Mouse (Mus musculus) hindbrain, embryonic 12.5 days (tissue): ENCODE data around the gene Slc4a8. TPM values are rescaled to one million over a fixed set of nuclear protein-coding genes. Genes with fewer than 3 reads are reported as not detected.
"Not testable (repeated sequence)": the region's sequence is repeated elsewhere in the genome, so short reads cannot be mapped to it uniquely, and the experiment has no call there.

Source experiments
- ATAC-seq: fragments of 200-750 bp; cut with Nextera tagmentation; 2 replicates; pipeline ENCODE4 v1.8.0; 2017; ENCODE audit warnings: moderate TSS enrichment; ENCODE audit not compliant: low FRiP score
- H3K27ac ChIP-seq: fragments of 300-500 bp; sonication (generic); 2 replicates; pipeline ENCODE4 v1.5.1; 2016; ENCODE audit warnings: mild to moderate bottlenecking
- H3K27me3 ChIP-seq: fragments of 300-500 bp; sonication (generic); 2 replicates; pipeline ENCODE4 v1.6.1; 2016; ENCODE audit warnings: mild to moderate bottlenecking
- H3K36me3 ChIP-seq: fragments of 300-500 bp; sonication (generic); 2 replicates; pipeline ENCODE4 v1.6.1; 2016; ENCODE audit warnings: mild to moderate bottlenecking
- H3K4me1 ChIP-seq: fragments of 300-500 bp; sonication (generic); 2 replicates; pipeline ENCODE4 v1.6.1; 2016
- H3K4me2 ChIP-seq: fragments of 300-500 bp; sonication (generic); replicated peaks from 2 replicates; pipeline ENCODE4 v1.6.1; 2016; ENCODE audit warnings: mild to moderate bottlenecking
- H3K4me3 ChIP-seq: fragments of 300-500 bp; sonication (generic); 2 replicates; pipeline ENCODE4 v1.5.1; 2016; ENCODE audit warnings: mild to moderate bottlenecking
- H3K9ac ChIP-seq: fragments of 300-500 bp; sonication (generic); 2 replicates; pipeline ENCODE4 v1.6.1; 2016; ENCODE audit warnings: mild to moderate bottlenecking, moderate library complexity
- H3K9me3 ChIP-seq: fragments of 300-500 bp; sonication (generic); replicated peaks from 2 replicates; pipeline ENCODE4 v1.6.1; 2016; ENCODE audit warnings: mild to moderate bottlenecking
- WGBS: fragments of 180-500 bp; shearing (Covaris S2); methylation state at CpG from one replicate; pipeline ENCODE4 v1.1.7; 2016; 5-methylcytosine and 5-hydroxymethylcytosine counted together
- polyA plus RNA-seq: library from polyadenylated mRNA; unstranded; fragments of >200 nt; fragmentation: Nextera tagmentation; extraction: Ambion mirVana; gene quantifications from 2 replicates; pipeline ENCODE4 v1.2.1, GENCODE M21; 2016

Gene Slc4a8
- polyA plus RNA-seq, 1 experiment from 2014 or later, result 17.9 TPM

- WGBS, result 78% methylated on average over 4 of the region's 4 CpGs
Measured at GRCm38 (mm10) chr15:100822370-100822769, 60.8 kb downstream of the Slc4a8 start.

GRCm38 (mm10) chr15:100825249-100825856 is 63.8 kb downstream of the Slc4a8 start:
- ATAC-seq, result no peak
- H3K27me3 ChIP-seq, result peaks cover 19% of the 10 kb centered on the region; the same call in 1 of the 2 replicates
- WGBS, result 20% methylated on average over 22 of the region's 26 CpGs
- H3K4me1 ChIP-seq, result peaks cover 9% of the 10 kb centered on the region
- no peaks in the 10 kb centered on the region for H3K36me3 ChIP-seq
- no peaks in the 10 kb centered on the region for H3K9me3 ChIP-seq
- 0 out of 2 replicates have a peak overlapping the region, but pooled peaks have one; percentile 8 for H3K9ac ChIP-seq
- H3K4me2 ChIP-seq, result peak overlapping the region; percentile 42
- H3K27ac ChIP-seq, result no peak overlapping the region
- H3K4me3 ChIP-seq, result peak overlapping the region; percentile 19

More at GRCm38 (mm10) chr15:100822370-100822769, 60.8 kb downstream of the Slc4a8 start:
- not testable (repeated sequence) for H3K4me1 ChIP-seq, H3K4me2 ChIP-seq, ATAC-seq, H3K27ac ChIP-seq, H3K9ac ChIP-seq, H3K9me3 ChIP-seq, H3K4me3 ChIP-seq, H3K36me3 ChIP-seq
- H3K27me3 ChIP-seq, result peaks cover 19% of the 10 kb centered on the region; the same call in 1 of the 2 replicates

- no peak overlapping the region for H3K4me2 ChIP-seq
- peaks cover 9% of the 10 kb centered on the region for H3K4me1 ChIP-seq
- H3K27me3 ChIP-seq, result peaks cover 19% of the 10 kb centered on the region; the same call in 1 of the 2 replicates
- H3K27ac ChIP-seq, result no peak overlapping the region
- no peak overlapping the region for H3K4me3 ChIP-seq
- H3K9me3 ChIP-seq, result no peaks in the 10 kb centered on the region
- no peak overlapping the region for H3K9ac ChIP-seq
- no peak for ATAC-seq
- H3K36me3 ChIP-seq, result no peaks in the 10 kb centered on the region
- WGBS, result 85% methylated on average over 8 of the region's 8 CpGs
Measured at GRCm38 (mm10) chr15:100826076-100826475, 64.5 kb downstream of the Slc4a8 start.

- WGBS, result 83% methylated on average over 9 of the region's 9 CpGs
- ATAC-seq, result no peak
- H3K4me1 ChIP-seq, result peaks cover 12% of the 10 kb centered on the region
- peaks cover 13% of the 10 kb centered on the region; the same call in 1 of the 2 replicates for H3K27me3 ChIP-seq
- H3K9ac ChIP-seq, result no peak overlapping the region
- no peak overlapping the region for H3K4me3 ChIP-seq
- H3K4me2 ChIP-seq, result no peak overlapping the region
- H3K27ac ChIP-seq, result no peak overlapping the region
- H3K9me3 ChIP-seq, result no peaks in the 10 kb centered on the region
- H3K36me3 ChIP-seq, result no peaks in the 10 kb centered on the region
Measured at GRCm38 (mm10) chr15:100829775-100830174, 68.2 kb downstream of the Slc4a8 start.

GRCm38 (mm10) chr15:100830682-100831081 is 69.1 kb downstream of the Slc4a8 start:
- Histone ChIP-seq H3K36me3 (no peaks in the 10 kb centered on the region), H3K4me2 (no peak overlapping the region), H3K4me3 (no peak overlapping the region), H3K9ac (no peak overlapping the region), H3K4me1 (peaks cover 4% of the 10 kb centered on the region), H3K9me3 (no peaks in the 10 kb centered on the region), H3K27ac (no peak overlapping the region), H3K27me3 (peaks cover 4% of the 10 kb centered on the region; the same call in 1 of the 2 replicates)
- no peak for ATAC-seq
- 49% methylated on average over 6 of the region's 6 CpGs for WGBS

- Histone ChIP-seq H3K4me1 (peaks cover 4% of the 10 kb centered on the region), H3K9me3 (no peaks in the 10 kb centered on the region), H3K4me3 (no peak overlapping the region), H3K4me2 (no peak overlapping the region), H3K9ac (no peak overlapping the region), H3K27ac (no peak overlapping the region), H3K36me3 (no peaks in the 10 kb centered on the region), H3K27me3 (no peaks in the 10 kb centered on the region)
- 85% methylated on average over 8 of the region's 8 CpGs for WGBS
- ATAC-seq, result no peak
Measured at GRCm38 (mm10) chr15:100832144-100832543, 70.6 kb downstream of the Slc4a8 start.

GRCm38 (mm10) chr15:100832784-100833183 is 71.2 kb downstream of the Slc4a8 start:
- H3K4me3 ChIP-seq, result no peak overlapping the region
- 31% methylated on average over 7 of the region's 7 CpGs for WGBS
- H3K4me2 ChIP-seq, result no peak overlapping the region
- peaks cover 4% of the 10 kb centered on the region for H3K4me1 ChIP-seq
- H3K9me3 ChIP-seq, result no peaks in the 10 kb centered on the region
- H3K36me3 ChIP-seq, result no peaks in the 10 kb centered on the region
- no peaks in the 10 kb centered on the region for H3K27me3 ChIP-seq
- H3K27ac ChIP-seq, result no peak overlapping the region
- H3K9ac ChIP-seq, result no peak overlapping the region
- no peak for ATAC-seq

GRCm38 (mm10) chr15:100836729-100837128 is 75.2 kb downstream of the Slc4a8 start:
- Histone ChIP-seq H3K27ac (no peak overlapping the region), H3K9me3 (0 out of 2 replicates have a peak, but pooled peaks cover 3% of the 10 kb centered on the region), H3K4me1 (peaks cover 4% of the 10 kb centered on the region), H3K4me2 (no peak overlapping the region), H3K4me3 (no peak overlapping the region), H3K27me3 (no peaks in the 10 kb centered on the region), H3K36me3 (no peaks in the 10 kb centered on the region), H3K9ac (no peak overlapping the region)
- no peak for ATAC-seq
- WGBS, result 81% methylated on average over 8 of the region's 8 CpGs

GRCm38 (mm10) chr15:100838607-100839207 is 77.2 kb downstream of the Slc4a8 start:
- Histone ChIP-seq H3K36me3 (no peaks in the 10 kb centered on the region), H3K4me3 (no peak overlapping the region), H3K27ac (no peak overlapping the region), H3K4me1 (no peaks in the 10 kb centered on the region), H3K27me3 (no peaks in the 10 kb centered on the region), H3K9me3 (0 out of 2 replicates have a peak, but pooled peaks cover 3% of the 10 kb centered on the region), H3K4me2 (no peak overlapping the region), H3K9ac (no peak overlapping the region)
- no peak for ATAC-seq
- 34% methylated on average over 12 of the region's 12 CpGs for WGBS

GRCm38 (mm10) chr15:100844336-100844735 is 82.8 kb downstream of the Slc4a8 start:
- no peak overlapping the region for H3K4me3 ChIP-seq
- peaks cover 11% of the 10 kb centered on the region for H3K4me1 ChIP-seq
- H3K27me3 ChIP-seq, result no peaks in the 10 kb centered on the region
- no peak overlapping the region for H3K9ac ChIP-seq
- no peak overlapping the region for H3K4me2 ChIP-seq
- 87% methylated on average over 7 of the region's 7 CpGs for WGBS
- ATAC-seq, result no peak
- no peaks in the 10 kb centered on the region for H3K36me3 ChIP-seq
- H3K9me3 ChIP-seq, result no peaks in the 10 kb centered on the region
- no peak overlapping the region for H3K27ac ChIP-seq

- Histone ChIP-seq H3K4me2 (no peak overlapping the region), H3K9ac (no peak overlapping the region), H3K4me1 (peaks cover 11% of the 10 kb centered on the region), H3K27ac (peak overlapping the region; percentile 44; the same call in 1 of the 2 replicates), H3K27me3 (no peaks in the 10 kb centered on the region), H3K4me3 (no peak overlapping the region), H3K9me3 (no peaks in the 10 kb centered on the region), H3K36me3 (no peaks in the 10 kb centered on the region)
- ATAC-seq, result no peak
- 42% methylated on average over 26 of the region's 26 CpGs for WGBS
Measured at GRCm38 (mm10) chr15:100845049-100845879, 83.7 kb downstream of the Slc4a8 start.

GRCm38 (mm10) chr15:100847193-100847592 is 85.6 kb downstream of the Slc4a8 start:
- Histone ChIP-seq H3K4me3 (no peak overlapping the region), H3K36me3 (no peaks in the 10 kb centered on the region), H3K27me3 (no peaks in the 10 kb centered on the region), H3K4me1 (peaks cover 11% of the 10 kb centered on the region), H3K9ac (no peak overlapping the region), H3K9me3 (no peaks in the 10 kb centered on the region), H3K4me2 (no peak overlapping the region), H3K27ac (no peak overlapping the region)
- 90% methylated on average over 6 of the region's 6 CpGs for WGBS
- no peak for ATAC-seq
